Mouse (Mus musculus) CH12.LX (cell line): ENCODE results near the gene Tagln2.

Experiments
- CTCF ChIP-seq, 2 experiments: IDR thresholded peaks in 1 of 2; conservative IDR thresholded peaks in 1 of 2; 2 replicates each; pipeline ENCODE4 v1.5.1; 2011 to 2012; ENCODE audit warnings: low read depth in 2 of 2, low read length in 2 of 2, improper control_type of control experiment in 1 of 2, inconsistent platforms in 1 of 2, mild to moderate bottlenecking in 1 of 2, moderate library complexity in 1 of 2
- MAFK ChIP-seq: IDR thresholded peaks from 2 replicates; pipeline ENCODE4 v1.6.1; 2011; ENCODE audit warnings: low read length, improper control_type of control experiment; ENCODE audit not compliant: insufficient replicate concordance
- MYC ChIP-seq: IDR thresholded peaks from 2 replicates; pipeline ENCODE4 v1.6.1; 2011; ENCODE audit warnings: low read depth, mild to moderate bottlenecking, improper control_type of control experiment, low read length
- POLR2A ChIP-seq: IDR thresholded peaks from 2 replicates; pipeline ENCODE4 v1.6.1; 2011; ENCODE audit warnings: low read depth, mild to moderate bottlenecking, improper control_type of control experiment, low read length
- POLR2AphosphoS2 ChIP-seq: IDR thresholded peaks from 2 replicates; pipeline ENCODE4 v1.6.1; 2011; ENCODE audit warnings: low read depth, low read length, improper control_type of control experiment
- TBP ChIP-seq: conservative IDR thresholded peaks from 2 replicates; pipeline ENCODE4 v1.6.1; 2011; ENCODE audit warnings: low read depth, low read length, improper control_type of control experiment
- TCF12 ChIP-seq: IDR thresholded peaks from 2 replicates; pipeline ENCODE4 v1.6.1; 2014; ENCODE audit warnings: low read depth, mild to moderate bottlenecking, inconsistent platforms, low read length, improper control_type of control experiment

DNA sequence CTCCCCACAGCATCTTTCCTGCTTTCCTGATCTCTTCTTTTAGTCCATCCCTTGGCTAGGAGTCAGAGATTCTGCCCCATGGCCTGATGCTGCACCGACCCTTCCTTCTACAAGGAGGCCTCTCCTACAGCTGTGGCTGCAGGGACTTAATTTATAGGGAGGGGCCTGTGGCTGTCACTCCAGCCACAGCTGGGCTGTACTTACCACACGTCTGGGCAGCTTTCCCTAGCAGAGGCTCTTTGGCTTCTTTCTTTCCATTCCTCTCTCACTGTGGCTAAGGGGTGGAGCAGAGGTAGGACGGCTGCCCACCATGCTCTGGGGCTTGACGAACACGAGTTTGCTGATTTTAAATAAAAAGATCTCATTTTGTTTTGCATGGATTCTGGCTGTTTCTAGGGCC is 7.2 kb downstream of the Tagln2 start:
- TF ChIP-seq POLR2A (no peak), CTCF (conservative IDR thresholded peaks at IDR 0.05 in 1 of 2, IDR thresholded peaks at IDR 0.05 in 1 of 2; ENCODE audit: low read depth in 2 of 2, low read length in 2 of 2) (no peak), TBP (no peak), MAFK (no peak), MYC (no peak), POLR2AphosphoS2 (no peak), TCF12 (no peak)
